Mouse (Mus musculus): ENCODE results near the gene Sntg2. TPM values are rescaled to one million over a fixed set of nuclear protein-coding genes. Genes with fewer than 3 reads are reported as not detected.

The Sntg2 gene
- polyA plus RNA-seq, 1 experiment from 2014 or later, result 0.27 TPM

Other genes with a start within 250 kb of the Sntg2 start
- not detected in 2 replicates for gene Tpo, start 240.8 kb downstream of the Sntg2 start, polyA plus RNA-seq (2016; fragmentation: Nextera tagmentation; extraction: Ambion mirVana)
- 24.6 and 26.6 TPM in 2 replicates for gene Tmem18, start 211.1 kb upstream of the Sntg2 start, polyA plus RNA-seq (2016; fragmentation: Nextera tagmentation; extraction: Ambion mirVana)

All from embryonic facial prominence, embryonic 10.5 days (tissue).